Mouse (Mus musculus) lung, postnatal 4 days (tissue): ENCODE data around the gene Pik3cd.
"Not testable (repeated sequence)": the region's sequence is repeated elsewhere in the genome, so short reads cannot be mapped to it uniquely, and the experiment has no call there.

Experiments
- DNase-seq, 2 experiments: peaks; one replicate each; pipeline ENCODE4 v3.0.0; 2021

Pik3cd gene

DNA sequence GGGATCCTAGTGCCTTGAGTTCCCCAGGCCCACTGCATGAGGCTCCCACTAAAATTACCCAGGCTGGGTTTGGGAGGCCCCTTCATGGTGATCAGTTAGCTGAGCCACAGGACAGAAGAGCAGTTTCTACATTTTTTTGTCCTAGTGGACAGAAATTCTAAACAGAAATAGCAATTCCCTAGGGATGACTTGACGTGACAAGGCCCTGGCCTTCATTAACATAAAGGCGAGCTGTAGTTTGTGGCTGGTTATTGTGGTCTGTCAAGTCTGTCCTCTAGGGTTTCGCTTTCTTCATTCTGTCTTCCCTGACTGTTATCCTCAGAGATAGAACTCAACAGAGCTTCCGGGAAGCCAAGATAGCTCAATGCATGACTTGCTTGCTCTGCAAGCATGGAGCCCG is 60.4 kb downstream of the Pik3cd start:
- DNase-seq: no peak

DNA sequence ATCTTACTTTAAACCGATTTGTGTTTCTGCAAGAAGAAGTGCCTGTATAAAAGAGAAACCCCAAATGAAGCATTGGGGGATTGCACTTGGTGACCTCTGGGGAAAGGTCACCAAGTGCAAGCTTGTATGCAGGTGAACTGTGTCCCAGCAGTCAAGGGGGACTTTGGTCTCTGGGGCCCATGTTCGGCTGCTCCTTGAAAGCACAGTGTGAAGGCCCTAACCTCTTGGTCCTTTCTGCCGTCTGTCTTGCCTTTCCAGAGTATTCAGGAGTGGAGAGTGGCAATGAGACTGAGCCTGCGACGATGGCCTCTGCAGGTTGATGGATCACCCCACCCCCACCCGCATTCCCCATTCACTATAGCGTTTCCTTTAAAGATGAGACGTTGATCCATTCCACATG is 61.0 kb downstream of the Pik3cd start:
- no peak for DNase-seq

DNA sequence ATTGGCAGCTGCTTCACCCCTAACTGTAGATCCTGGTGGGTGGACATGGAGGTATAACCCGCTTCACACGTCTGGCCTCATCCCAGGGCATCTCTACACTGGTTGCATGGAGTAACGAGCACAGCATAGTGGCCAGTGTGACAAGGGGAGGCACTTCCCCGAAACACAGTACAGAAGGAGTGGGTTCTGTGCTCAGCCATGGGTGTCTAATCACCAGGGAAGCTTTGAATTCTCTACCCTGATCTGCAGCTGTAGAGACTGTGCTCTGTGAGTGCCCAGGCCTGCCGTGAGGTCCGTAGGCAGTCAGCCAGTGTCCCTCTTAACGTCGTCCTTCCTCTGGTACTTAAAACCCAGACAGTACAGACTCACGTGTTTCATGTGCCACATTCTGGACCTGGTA is 61.5 kb downstream of the Pik3cd start:
- DNase-seq: no peak

DNA sequence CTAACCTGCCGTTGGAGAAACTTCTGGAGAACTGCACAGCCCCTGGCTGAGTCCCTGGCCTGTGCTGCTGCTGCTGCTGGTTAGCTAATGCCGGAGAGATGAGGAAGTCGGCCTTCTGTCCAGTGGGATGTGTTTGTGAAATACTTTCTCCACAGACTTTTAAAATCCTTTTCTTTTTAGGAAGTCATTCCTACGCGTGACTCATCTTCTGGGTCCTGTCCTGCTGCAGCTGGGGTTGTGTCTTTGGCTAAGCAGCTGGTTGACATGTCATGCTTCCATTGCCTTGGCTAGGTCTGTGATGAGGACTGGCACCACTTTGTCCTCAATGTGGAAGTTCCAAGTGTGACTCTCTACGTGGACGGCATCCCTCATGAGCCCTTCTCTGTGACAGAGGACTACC is 64.4 kb downstream of the Pik3cd start:
- DNase-seq: no peak

DNA sequence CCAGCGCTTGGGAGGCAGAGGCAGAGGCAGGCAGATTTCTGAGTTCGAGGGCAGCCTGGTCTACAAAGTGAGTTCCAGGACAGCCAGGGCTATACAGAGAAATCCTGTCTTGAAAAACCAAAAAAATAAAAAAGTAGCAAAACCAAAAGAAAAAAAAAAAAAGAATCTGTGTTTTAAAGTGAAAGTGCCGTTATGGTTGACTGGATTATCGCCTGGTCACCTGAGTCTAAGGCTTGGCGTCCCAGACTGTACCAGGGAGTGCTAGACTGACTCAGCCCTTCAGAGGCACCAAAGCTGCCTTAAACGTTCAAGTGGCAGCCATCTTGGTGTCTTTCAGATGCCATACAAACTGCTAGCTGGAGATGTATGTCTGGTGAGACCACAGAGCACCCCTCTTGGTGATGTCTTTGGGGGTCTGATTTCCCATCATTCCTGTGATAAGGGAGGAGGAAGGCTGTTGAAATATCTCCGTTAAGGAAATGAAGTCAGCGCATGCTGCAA is 66.4 kb downstream of the Pik3cd start:
- DNase-seq: no peak

DNA sequence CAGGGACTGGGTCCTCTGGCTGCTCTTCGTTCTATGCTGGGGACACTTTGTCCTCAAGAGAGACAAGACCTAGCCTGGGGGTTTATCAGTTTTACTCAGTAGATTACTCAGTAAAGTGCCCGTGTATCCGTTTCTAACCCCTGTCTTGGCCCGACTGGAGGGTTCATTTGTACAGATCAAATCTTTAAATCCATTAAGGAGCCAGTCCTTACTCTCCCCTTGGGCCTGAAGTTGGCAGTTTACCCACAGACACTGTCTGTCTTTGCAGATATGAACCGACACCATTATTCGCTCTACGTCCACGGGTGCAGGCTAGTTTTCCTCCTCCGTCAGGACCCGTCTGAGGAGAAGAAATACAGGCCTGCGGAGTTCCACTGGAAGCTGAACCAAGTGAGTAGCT is 67.4 kb downstream of the Pik3cd start:
- DNase-seq: no peak

DNA sequence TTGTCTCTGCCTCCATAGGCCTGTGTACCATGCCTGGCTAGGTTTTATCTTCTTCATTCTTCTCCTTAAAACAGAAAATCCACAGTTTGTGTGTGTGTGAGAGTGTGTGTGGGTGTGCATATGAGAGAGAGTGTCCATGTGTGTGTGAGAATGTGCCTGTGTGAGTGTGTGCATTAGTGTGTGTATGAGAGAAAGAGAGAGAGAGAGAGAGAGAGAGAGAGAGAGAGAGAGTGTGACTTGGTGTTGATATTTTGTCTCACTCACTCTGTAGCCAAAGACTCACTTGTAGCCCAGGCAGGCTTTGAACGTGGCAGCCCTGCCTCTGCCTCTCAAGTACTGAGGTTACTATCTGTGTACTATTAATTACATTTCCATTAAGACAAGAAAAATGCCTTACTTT is 68.2 kb downstream of the Pik3cd start:
- no peak for DNase-seq

DNA sequence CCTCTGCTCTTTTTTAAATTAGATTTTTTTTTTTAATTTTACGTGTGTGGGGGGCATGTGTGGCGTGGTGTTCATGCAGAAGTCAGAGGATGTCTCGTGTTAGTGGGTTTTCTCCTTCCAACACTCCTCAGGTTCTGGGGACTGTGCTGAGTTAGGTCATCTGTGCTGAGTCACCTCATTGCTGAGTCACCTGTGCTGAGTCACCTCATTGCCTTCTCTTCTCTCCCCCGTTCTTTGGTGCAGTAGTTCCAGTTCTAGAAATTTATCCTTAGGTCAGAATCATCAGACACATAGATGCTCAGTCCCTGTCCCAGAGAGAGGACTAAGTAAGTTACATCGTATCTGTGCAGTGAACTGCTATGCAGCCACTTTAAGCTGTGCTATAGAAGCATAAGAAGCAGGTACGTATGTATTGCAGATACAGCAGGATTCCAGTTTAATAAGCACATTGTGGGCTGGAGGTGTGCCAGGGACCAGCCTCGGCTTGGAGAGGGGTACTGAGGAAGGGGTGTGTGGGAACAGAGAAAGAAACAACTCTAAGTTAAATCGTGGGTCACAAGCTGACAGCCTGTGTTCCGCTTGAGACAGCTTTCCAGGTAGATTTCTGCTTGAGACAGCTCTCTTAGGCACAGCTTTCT is 69.6 kb downstream of the Pik3cd start:
- no peak for DNase-seq

DNA sequence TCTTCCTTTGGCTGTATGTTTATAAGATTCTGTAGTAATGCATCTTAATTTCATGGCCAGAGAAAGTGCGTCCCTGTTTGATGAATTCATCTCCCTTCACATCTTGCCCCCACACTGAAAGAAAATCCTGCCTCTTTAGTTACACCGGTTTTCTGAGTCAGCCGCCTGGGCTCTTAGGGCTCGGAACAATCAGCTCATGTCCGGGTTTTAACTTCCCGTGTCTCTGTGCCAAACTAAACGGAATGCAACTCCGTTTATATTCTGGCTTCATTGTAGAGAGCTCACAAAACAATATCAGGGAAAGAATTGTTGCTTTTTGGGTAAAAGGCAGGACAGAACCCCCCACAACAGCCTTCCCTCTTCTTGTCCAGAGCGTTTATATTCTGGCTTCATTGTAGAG is 73.6 kb downstream of the Pik3cd start:
- DNase-seq: no peak

DNA sequence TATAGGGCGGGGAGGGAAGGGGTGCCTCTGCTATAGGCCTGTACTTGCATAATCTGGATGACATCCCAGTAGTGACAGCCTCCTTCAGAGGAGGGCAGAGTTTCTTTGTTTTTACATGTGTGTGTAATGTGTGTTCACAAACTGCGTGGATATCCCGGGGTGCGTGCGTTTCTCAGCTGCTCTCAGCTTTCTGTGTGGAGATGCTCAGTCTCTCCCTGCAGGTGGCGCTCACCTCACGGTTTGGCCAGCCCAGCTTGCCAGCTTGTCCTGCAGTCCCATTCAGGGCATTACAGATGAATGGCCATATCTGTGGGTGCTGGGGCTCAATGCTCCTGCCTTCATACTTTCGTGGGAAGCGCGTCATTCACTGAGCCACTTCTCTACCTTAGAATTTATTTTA is 74.0 kb downstream of the Pik3cd start:
- DNase-seq: peak; percentile 53 to 71

DNA sequence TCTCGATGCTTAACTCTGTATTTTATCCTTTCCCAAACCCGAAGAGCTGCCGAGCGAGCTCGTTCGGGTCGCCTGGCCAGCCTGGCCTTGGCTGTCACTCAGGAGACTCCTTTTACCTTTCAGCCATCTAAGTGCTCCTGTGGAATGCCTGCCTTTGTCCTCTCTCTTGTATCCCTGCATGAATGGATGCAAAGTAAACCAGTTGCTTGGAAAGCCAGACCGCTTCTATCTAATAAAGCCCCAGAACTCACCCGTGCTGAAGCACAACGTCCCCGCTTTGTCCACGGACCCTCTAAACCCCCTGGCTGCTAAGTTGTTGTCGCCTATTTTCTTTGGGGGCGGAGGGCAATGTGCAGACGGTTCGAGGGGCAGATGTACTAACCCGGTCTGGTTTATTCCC is 75.6 kb downstream of the Pik3cd start:
- no peak for DNase-seq

DNA sequence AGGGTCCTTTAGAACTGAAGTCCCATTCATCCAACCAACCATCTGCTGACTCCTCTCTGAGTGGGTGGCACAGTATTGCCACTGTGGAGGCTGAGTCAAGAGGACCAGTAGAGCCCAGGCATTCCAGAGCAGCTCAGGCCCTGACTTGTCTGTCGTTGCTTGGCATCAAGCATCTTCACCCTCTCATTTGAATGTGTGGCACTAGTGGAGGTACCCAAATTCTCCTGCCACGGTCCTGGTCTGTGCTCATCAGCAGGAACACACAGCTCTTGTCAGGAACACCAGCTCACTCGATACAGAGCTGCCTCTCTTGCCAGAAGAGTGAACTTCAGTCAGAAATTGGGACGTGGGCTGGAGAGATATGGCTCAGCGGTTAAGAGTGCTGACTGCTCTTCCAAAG is 78.7 kb downstream of the Pik3cd start:
- no peak for DNase-seq

DNA sequence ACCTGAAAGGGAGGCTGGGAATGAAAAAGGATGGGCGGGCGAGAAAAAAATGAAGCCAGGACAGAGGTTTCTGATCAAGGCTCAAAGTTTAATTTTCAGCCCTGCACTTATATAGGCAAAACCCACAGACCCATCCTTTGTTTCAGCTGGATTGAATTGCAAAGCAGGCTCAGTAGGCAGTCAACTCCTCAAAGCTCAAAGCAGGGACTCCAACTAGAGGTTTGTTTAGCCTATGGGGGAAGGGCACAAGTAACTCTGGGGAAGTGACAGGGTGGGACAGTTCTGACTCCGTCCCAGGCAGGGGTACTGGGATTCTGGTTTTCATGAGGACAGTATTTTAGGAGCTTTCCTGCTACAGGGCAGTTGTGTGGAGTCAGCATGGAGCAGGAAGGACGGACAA is 81.1 kb downstream of the Pik3cd start:
- no peak for DNase-seq

DNA sequence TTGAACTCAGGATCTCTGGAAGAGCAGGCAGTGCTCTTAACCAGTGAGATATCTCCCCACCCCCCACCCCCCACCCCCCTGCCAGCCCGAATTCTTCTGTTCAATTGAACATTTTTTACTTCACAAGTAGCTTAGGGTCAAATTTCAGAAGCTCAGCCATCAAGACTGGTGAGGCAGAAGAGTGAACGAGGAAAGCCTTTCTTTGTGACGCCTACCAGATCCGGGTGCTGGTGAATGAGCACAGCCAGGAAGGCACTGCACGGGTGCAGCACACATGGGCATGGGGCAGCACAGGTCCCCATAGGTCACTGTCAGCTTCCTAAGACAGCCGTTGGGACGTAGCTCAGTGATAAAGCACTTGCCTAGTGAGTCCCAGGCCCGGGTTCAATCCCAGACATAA is 82.4 kb downstream of the Pik3cd start:
- no peak for DNase-seq

DNA sequence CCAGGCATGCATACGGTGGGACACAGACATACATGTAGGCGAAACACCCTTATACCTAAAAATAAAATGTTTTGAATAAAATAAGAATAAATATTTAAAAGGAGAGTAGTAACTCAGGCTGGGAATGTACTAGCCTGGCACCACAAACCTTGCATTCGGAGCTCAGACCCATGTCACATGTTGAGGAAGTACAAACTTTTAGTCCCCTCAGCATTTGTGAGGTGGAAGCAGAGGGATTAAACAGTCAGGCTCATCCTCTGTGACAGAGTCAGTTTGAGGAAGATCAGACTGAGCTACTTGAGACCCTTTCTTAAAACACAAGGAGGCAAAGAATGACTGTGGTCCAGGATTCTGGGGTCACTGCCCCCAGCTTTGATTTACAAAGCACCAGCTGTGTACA is 85.4 kb downstream of the Pik3cd start:
- DNase-seq: not testable (repeated sequence)

DNA sequence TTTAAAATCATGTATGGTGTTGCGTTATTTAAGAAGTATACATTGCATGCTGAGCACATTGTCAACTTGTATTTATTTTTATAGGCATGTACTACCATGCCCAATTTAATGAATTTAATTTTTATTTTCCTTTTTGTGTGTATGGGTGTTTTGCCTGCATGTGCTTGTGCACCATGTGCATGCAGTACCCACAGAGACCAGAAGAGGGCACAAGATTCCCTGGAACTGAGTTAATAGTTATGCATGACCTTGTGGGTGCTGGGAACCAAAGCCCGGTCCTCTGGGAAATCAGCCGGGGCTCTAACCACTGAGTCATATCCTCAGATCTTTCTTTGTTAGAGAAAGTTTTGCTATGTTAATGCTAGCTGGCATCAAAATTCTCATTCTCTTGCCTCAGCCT is 87.5 kb downstream of the Pik3cd start:
- no peak for DNase-seq

DNA sequence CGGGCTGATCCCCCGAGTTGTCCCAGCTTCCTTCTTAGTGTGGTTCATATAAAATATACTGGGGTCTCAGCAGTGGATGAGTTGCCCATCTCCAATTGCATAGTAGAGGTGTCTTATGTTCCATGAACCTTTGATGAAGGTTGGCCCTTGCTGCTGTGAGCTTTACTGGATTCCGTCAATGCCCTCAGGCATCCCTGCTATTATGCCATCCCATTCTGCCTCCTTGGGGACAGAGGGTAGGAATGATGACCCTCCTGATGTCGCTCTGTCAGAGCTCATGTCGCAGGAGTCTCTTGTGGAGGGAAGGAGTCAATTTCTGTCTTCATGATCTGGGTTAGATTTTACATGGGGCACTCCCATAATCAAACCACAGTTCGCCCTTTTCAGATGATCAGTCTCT is 88.9 kb downstream of the Pik3cd start:
- not testable (repeated sequence) for DNase-seq

DNA sequence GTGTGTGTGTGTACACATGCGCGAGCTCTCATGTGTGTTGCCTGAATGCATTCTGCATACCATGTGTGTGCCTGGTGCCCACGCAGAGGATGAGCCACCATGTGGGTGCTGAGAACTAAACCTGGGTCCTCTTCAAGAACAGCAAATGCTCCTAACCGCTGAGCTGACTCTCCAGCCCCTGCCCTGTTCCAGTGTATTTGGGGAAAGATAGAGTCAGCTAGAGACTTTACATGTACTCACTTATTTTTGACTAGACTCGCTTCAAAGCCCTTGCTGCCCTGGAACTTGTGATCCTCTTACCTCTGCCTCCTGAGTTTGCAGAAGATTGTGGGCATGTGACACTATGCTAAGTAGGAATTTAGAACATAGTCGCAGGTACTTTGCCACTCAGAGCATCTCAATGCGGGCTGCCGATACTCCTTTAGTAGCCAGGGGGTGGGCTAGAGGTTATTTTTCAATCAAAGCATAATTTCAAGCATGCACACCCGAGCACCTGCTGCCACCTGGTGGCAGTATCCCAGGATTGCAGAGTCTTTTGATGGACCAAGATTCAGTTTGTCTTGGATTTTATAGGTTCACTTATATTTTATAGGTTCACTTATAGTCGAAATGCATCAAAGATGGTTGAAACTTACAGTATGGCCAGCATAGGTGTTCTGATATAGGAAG is 90.9 kb downstream of the Pik3cd start:
- DNase-seq: peak in 1 of 2 experiments; percentile 65

DNA sequence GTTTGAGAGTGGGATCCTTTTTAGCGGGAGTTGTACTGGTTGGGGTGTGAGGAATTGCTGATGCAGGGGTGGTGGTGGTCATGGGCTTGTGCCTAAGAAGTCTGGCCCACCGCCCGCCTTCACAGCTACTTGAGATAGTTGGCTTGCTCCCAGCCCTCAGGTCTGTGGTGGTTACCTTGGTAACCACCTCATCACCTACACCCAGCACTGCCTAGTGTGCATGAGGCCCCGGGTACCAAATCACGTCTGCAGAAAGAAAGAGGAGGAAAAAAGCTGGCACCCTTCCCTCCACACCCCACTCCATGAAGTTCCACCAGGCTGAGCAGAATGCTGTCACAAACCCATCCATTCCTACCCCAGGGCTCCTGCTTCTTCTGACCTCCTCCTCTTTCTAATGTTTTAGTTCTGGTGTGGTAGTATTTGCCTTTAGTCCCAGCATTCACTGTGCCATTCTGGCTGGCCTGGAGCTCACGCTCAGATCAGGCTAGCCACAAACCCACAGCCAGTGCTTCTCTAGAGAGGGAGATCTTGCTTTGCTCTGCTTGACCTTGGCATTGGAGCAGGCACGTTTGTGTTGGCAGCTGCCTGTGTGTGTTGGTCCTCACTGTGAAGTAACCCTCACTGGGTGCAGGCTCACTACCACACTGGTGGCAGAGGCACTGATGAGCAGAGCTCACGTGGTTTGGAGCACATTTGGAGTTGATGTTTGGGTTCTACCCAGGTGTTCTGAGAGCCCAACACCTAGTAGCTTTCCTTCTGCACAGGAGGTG is 92.9 kb downstream of the Pik3cd start:
- no peak for DNase-seq

DNA sequence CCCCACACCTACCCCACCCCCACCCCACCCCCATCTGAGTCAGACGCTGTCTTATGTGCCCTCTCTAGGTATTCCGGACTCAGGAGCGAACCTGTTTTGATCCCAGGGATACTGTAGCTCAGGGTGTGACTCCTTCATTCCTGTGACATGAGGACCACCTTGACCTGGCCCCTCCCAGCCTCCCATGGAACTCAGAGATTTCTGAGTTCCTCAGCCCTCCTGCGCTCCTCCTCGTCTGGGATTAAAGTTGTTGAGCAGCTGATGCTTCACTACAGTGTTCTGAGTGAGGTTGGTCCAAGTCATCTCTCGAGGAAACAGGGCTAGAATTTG is 94.1 kb downstream of the Pik3cd start:
- DNase-seq: no peak

DNA sequence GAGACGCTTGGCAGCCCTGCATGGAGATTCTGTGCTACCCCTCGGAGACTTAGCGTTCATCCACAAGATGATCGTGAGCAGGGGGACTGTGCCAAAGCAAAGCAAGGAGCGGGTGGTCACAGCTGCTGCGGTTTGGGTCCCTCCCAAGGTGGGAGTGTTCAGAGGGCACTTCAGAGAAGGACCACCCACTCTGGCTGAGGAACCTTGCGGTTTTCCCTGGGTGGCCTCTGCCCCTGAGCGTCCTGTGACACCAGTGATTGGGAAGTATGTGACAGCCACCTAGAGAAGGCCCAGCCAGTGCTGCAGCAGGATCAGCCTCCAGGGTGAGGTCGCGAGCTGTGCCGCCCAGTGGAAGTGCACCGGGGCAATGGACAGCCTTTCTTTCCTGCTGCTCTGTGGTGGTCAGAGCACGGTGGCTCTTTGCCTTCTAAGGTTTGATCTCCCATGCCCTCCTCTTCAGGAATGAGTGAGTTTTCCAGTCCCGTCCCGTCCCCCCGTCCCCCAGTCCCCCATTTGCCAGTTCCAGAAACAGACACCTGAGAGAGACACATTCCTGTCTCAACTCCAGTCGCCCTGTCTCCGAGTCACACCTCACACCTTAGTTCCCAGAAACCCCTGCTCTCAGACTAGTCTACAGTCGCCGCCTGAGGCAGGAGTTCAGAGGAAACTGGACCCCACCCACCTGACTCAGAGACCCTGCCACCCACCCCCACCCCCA is 94.6 kb downstream of the Pik3cd start:
- peak; percentile 33 to 73 for DNase-seq

DNA sequence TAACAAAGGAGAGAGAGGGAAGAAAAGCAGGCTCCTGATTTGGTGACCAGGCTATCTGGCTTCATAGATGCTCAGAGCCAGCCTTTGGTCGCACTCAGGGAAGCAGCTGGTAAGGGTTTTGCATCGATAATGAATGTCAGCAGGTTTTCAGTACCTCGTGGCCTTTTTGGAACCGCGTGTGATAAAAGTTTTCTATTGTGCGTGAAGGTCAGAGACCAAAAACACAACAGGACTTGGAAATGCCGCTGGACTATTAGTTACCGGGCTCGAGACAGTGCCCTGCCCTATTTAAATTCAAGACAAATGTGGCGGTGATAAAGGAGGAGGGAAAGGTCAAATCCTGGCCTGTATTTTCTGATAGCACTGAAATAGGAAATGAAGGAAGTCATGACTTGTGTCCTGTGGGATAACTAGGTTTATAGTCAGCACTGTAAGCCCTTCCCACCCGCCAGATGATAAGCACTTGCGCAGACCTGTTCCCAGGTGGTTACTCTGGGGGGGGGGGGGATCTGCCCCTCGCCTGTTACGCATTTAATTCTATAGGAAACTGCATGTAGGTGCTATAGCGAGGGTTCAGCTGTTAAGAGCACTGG is 95.5 kb downstream of the Pik3cd start:
- no peak for DNase-seq

DNA sequence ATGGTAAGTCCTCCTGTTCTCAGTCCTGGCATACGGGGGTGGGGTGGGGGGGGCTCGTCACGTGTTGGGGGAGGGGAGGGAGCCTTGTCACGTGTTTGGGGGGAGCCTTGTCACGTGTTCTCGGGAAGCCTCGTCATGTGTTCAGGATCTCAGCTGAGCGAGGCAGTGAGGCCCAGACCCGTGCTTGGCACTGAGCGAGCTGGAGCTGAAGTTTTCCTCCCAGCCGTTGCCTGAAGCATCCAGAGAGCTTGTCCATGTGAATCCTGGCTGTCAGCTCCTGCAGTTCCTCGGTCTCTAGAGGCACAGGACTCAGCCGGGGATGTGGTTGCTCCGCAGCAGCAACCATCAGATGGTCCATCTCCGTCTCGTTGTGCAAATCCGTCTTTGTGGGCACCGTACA is 96.3 kb downstream of the Pik3cd start:
- no peak for DNase-seq
